Mouse (Mus musculus) spleen, adult 2 months (tissue): ENCODE measurements around the gene Olfr871.

ENCODE experiments used
- CTCF ChIP-seq: fragments of 200-500 bp; IDR thresholded peaks from 2 replicates; pipeline ENCODE4 v1.5.1; 2011; ENCODE audit warnings: mild to moderate bottlenecking, inconsistent platforms; ENCODE audit not compliant: insufficient read depth, insufficient read length, insufficient replicate concordance; ENCODE audit errors: extremely low read depth
- POLR2A ChIP-seq: fragments of 200-500 bp; IDR thresholded peaks from 2 replicates; pipeline ENCODE4 v1.6.1; 2011; ENCODE audit warnings: low read depth, low read length, inconsistent platforms

- TF ChIP-seq CTCF (no peak), POLR2A (no peak)
These were observed at the start of gene Olfr871 for GRCm38 (mm10) chr9:20211907-20212306.
